Mouse (Mus musculus) heart, postnatal 25 days (tissue): Measurements from ENCODE around the gene Dek. TPM values are rescaled to one million over a fixed set of nuclear protein-coding genes. Genes with fewer than 3 reads are reported as not detected.

ENCODE experiments used
- DNase-seq: peaks from one replicate; pipeline ENCODE4 v3.0.0; 2022; ENCODE audit warnings: low spot score
- intact Hi-C: fragments of 180-260 bp; cut with DNase I; formaldehyde crosslinking; loops from one replicate; pipeline ENCODE4 v1.15.1; 2025
- total RNA-seq, 2 experiments: library from RNA; stranded (reverse); gene quantifications; 2 replicates each; pipeline ENCODE4 v1.2.3; 2021

The Dek gene
- total RNA-seq, 2 experiments from 2014 or later: 30.5 to 37.1 TPM

- DNase-seq: no peak
- intact Hi-C loops: no loop called here
These were observed 6.9 kb upstream of the Dek start for GRCm38 (mm10) chr13:47112924-47113323.

- DNase-seq: no peak
- intact Hi-C loops: no loop called here
These were observed 6.1 kb upstream of the Dek start for GRCm38 (mm10) chr13:47112056-47112455.

GRCm38 (mm10) chr13:47111185-47111584, 5.2 kb upstream of the Dek start:
- intact Hi-C loops: no loop called here

GRCm38 (mm10) chr13:47109239-47109638, 3.2 kb upstream of the Dek start:
- no peak for DNase-seq
- intact Hi-C loops: loop anchor here (5.0 kb wide), 1 partner anchor 83 kb away; no protein-coding TSS in a partner anchor

More at GRCm38 (mm10) chr13:47111185-47111584, 5.2 kb upstream of the Dek start:
- DNase-seq: no peak

GRCm38 (mm10) chr13:47106580-47106888, 533 bp upstream of the Dek start:
- DNase-seq: no peak
- intact Hi-C loops: loop anchor here (5.0 kb wide), 1 partner anchor 86 kb away; no protein-coding TSS in a partner anchor

GRCm38 (mm10) chr13:47104856-47105541, 1.0 kb downstream of the Dek start:
- intact Hi-C loops: loop anchor here (5.0 kb wide), 1 partner anchor 87 kb away; no protein-coding TSS in a partner anchor
- no peak for DNase-seq

GRCm38 (mm10) chr13:47104146-47104545, 1.9 kb downstream of the Dek start:
- DNase-seq: no peak
- intact Hi-C loops: no loop called here

GRCm38 (mm10) chr13:47100587-47100986, 5.4 kb downstream of the Dek start:
- no peak for DNase-seq
- intact Hi-C loops: no loop called here

GRCm38 (mm10) chr13:47099265-47099664, 6.7 kb downstream of the Dek start:
- intact Hi-C loops: no loop called here
- no peak for DNase-seq

GRCm38 (mm10) chr13:47096591-47096990, 9.4 kb downstream of the Dek start:
- no peak for DNase-seq
- intact Hi-C loops: no loop called here

GRCm38 (mm10) chr13:47093791-47094190, 12.2 kb downstream of the Dek start:
- intact Hi-C loops: no loop called here
- no peak for DNase-seq

GRCm38 (mm10) chr13:47089271-47089670, 16.7 kb downstream of the Dek start:
- intact Hi-C loops: no loop called here
- no peak for DNase-seq

- intact Hi-C loops: no loop called here
- no peak for DNase-seq
These were observed 17.6 kb downstream of the Dek start for GRCm38 (mm10) chr13:47088433-47088832.

GRCm38 (mm10) chr13:47080905-47081505, 25.0 kb downstream of the Dek start:
- DNase-seq: no peak
- intact Hi-C loops: loop anchor here (5.0 kb wide), 1 partner anchor 206 kb away; no protein-coding TSS in a partner anchor

- DNase-seq: no peak
- intact Hi-C loops: no loop called here
These were observed 27.2 kb downstream of the Dek start for GRCm38 (mm10) chr13:47078799-47079198.

GRCm38 (mm10) chr13:47077367-47077766, 28.6 kb downstream of the Dek start:
- intact Hi-C loops: no loop called here
- DNase-seq: no peak

- intact Hi-C loops: no loop called here
- no peak for DNase-seq
These were observed 29.8 kb downstream of the Dek start for GRCm38 (mm10) chr13:47076156-47076555.

- no peak for DNase-seq
- intact Hi-C loops: no loop called here
These were observed 33.5 kb downstream of the Dek start for GRCm38 (mm10) chr13:47072484-47072883.

GRCm38 (mm10) chr13:47071871-47072270, 34.1 kb downstream of the Dek start:
- intact Hi-C loops: no loop called here
- DNase-seq: no peak

GRCm38 (mm10) chr13:47070329-47071080, 35.5 kb downstream of the Dek start:
- intact Hi-C loops: no loop called here
- DNase-seq: no peak

- intact Hi-C loops: no loop called here
- no peak for DNase-seq
These were observed 39.0 kb downstream of the Dek start for GRCm38 (mm10) chr13:47067001-47067400.
